Mouse (Mus musculus) layer of hippocampus, adult 9-10 months (tissue): ENCODE results near the gene Dagla.
A peak's percentile ranks its signal among the peaks of the same experiment; 100 is the strongest.

Source experiments
- DNase-seq: peaks from one replicate; pipeline ENCODE4 v3.0.0; 2022; ENCODE audit warnings: low spot score

The Dagla gene

GRCm38 (mm10) chr19:10304810-10305544 lies at the start of gene Dagla:
Gene Dagla, minus strand, starts transcription at chr19:10304877.
- DNase-seq: no peak

DNA sequence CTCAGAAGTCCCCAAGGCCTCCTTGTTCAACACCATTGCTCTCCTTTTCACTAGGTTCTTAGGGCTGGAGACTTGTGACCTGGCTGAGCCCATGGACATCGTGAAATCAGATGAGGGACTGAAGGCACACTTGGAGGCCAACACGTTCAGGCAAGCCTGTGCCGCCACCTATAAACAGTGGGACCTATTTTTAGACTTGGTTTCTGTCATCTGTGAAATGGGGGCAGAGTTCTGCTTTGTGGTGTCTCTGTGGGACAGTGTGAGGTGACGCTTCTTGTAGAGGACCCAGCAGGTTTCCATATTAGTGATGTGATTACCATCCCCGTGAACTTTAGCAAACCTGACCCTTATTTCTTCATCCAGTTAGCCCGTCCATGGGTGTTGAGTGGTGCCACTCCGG lies 47.5 kb upstream of the Dagla start:
- DNase-seq: no peak

GRCm38 (mm10) chr19:10347628-10348273 lies 43.1 kb upstream of the Dagla start:
- DNase-seq: no peak

- no peak for DNase-seq
Measured at GRCm38 (mm10) chr19:10345696-10346095, 41.0 kb upstream of the Dagla start.

- no peak for DNase-seq
Measured at GRCm38 (mm10) chr19:10343866-10344265, 39.2 kb upstream of the Dagla start.

GRCm38 (mm10) chr19:10341817-10342439 lies 37.3 kb upstream of the Dagla start:
- no peak for DNase-seq

GRCm38 (mm10) chr19:10341152-10341551 lies 36.5 kb upstream of the Dagla start:
- DNase-seq: no peak

DNA sequence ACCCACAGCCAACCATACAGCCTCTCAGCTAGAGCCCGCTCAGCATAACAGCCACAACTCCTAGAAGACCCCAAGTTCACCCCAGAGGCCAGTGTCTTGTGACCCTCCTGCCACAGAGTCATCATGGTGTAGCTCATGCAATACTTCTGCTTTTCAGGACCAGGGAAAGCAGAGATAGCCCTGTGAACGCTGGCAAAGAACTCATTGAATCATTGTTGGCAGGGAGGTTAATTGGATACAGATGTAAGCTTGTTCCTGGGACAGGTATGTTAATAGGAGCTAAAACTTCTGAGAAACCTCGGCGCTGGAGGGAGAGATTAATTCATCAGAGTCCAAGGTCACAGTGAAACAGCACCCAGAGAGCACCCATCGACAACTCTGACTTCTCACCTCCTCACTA lies 36.0 kb upstream of the Dagla start:
- no peak for DNase-seq

- DNase-seq: no peak
Measured at GRCm38 (mm10) chr19:10339271-10339670, 34.6 kb upstream of the Dagla start.

GRCm38 (mm10) chr19:10338724-10339123 lies 34.0 kb upstream of the Dagla start:
- no peak for DNase-seq

DNA sequence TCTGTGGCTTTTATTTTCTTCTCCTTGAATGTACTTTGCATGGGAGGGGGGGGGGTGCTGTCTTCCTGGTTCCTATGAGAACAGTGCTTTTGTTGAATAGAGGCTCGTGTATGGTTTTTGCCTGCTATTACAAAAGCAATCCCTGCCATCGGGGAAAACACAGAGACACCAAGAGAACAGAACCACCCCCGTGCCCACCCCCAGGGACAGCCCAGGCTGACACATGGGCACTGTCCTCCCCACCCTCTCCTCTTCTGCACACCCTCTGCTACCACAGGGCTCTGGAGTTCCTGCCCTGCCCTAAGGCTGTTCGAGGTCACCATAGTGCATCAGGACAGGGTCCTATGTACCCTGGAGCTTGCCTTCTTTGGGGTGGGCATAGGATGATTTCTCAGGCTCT lies 29.8 kb upstream of the Dagla start:
- DNase-seq: no peak

DNA sequence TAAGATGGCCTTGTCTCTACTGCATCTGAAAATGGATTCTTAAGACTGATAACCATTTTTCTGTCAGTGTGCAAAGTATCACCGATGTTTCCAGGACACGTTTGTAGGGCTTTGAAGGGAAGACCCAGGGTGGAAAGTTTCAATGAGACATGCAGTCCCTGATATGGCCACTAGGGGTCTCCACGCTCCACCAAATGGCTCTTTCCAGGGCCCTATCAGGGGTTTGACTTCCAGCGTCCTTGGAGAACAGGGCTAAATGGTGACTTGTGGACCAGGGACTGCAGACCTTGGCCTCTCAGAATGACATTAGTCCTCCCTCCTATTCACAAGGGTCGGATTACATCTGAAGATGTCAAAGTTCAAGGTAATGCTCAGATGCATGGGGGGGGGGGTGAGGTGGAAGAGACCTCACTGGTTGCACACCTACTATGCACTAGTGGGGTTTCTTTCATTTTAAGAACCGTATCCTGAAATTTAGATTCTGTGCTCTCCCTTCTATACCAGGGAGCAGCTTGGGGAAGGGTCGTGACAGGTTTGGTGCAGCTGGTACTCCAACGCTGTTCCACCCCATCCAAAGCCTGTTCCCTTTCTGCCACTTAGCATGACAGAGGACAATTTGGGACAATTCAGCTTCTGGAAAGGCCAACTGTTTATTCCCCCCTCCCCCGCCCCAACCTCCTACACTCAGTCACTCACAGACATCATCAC lies 29.0 kb upstream of the Dagla start:
- DNase-seq: peak; percentile 65

DNA sequence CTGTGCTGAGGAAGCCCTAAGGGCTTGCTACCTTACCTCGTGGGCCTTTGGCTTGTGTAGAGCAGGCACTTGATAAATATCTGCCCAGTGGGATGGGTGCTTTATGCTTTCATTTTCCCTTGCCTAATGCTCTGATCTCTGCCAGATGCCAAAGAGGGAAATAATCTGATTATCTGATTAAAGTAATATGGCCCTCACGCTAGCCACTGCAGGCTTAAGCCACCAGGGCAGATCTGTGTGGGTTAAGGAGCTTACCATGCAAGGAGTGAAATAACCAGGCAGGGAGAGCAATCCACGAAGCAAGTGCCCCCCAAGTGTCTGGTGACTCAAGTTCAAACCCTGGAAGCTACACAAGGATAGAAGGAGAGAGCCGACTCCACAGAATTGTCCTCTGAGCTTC lies 27.0 kb upstream of the Dagla start:
- no peak for DNase-seq

DNA sequence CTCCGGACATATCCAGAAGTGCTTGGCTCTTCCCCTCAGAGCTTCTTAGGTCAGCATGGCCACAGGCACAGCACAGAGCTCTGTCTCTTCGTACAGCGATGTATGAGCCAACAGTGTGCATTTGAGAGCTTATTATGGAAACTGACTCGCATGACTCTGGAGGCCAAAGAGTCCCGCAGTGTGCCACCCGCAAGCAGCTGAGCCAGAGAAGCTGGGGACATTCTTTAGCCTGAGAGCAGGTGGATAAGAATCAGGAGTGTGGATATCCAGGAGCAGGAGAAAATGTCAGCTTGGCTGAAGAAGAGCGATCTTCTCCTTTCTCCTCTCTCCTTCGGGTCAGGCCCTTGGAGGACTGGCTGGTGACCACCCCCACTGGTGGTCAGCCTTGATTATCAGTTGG lies 24.4 kb upstream of the Dagla start:
- DNase-seq: no peak

- DNase-seq: no peak
Measured at GRCm38 (mm10) chr19:10326609-10327008, 21.9 kb upstream of the Dagla start.

GRCm38 (mm10) chr19:10323860-10324259 lies 19.2 kb upstream of the Dagla start:
- no peak for DNase-seq

DNA sequence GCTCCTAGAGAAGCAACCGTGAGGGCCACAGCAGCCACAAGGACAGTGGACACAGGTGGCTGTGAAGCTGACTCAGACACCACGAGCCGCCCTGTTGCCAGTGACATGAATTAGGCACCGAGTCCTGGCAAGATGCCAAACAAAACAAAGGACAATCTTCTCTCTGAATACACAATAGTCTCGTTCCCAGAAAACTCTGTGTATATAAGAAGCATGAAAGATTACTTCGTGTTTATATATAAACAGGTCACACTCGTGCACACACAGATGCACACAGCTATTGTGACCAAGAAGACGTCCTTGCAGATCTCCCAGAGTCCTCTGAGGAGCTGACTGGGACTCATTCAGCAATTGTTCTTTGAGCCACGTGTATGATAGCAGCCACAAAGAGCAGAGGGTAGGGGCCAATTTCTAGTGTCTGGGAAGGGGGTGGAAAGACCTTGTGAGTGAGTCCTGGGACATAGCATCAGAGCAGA lies 18.7 kb upstream of the Dagla start:
- no peak for DNase-seq

GRCm38 (mm10) chr19:10317795-10318194 lies 13.1 kb upstream of the Dagla start:
- DNase-seq: no peak

DNA sequence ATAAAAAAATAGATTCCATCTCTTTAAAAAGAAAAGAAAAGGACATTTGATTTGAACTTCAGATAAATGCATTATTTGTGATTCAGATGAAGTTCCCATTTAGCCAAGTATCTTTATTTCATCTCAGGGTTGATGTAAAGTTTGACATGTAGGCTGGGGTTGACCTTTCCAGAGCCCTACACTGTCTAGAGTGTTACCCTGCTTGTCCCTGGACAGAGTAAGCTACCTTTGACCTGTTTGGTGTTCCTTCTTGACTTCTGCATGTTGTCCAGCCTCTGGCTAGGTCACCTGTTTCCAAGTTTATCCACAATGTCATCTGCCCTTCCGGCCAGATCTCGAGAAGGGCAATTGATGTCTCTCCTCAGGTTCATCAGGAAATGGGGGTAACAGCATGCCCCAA lies 12.7 kb upstream of the Dagla start:
- no peak for DNase-seq

- no peak for DNase-seq
Measured at GRCm38 (mm10) chr19:10316956-10317355, 12.3 kb upstream of the Dagla start.

DNA sequence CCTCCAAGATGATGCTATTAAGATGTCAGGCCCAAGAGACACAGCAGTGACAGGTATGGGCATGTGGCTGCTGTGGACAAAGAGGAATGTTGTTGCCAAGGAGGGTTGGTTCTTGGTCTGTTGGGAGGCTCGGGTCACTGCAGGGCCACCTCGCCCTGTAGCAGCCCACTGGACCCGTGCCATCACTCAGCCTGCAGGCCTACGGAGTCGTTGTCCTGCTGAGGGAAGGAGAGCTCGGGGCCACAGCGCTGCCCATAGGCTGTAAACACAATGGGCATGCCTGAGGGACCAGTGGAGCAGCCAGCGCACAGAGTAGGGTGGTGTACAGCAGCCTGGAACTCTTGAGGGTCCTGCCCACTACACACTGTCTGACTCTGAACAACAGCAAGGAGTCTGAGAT lies 7.4 kb upstream of the Dagla start:
- DNase-seq: no peak

DNA sequence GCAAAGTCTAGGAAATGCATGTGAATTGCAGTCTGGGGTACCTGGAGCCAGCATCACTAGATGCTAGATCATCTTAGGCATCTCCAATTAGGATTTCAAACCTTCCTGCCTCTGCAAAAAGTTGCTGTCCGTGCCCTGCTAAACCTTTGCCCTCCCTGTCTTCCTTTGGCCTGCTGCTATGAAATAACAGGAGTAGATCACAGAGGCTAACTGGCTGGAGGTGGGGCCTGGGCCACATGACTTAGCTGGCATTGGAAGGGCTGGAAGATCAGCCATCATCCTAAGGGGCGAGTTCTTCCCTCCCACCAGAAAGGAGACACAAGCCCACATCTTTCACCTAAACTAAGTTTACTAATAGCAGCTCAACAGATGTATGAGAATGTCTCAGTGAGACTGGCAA lies 4.3 kb upstream of the Dagla start:
- DNase-seq: no peak

DNA sequence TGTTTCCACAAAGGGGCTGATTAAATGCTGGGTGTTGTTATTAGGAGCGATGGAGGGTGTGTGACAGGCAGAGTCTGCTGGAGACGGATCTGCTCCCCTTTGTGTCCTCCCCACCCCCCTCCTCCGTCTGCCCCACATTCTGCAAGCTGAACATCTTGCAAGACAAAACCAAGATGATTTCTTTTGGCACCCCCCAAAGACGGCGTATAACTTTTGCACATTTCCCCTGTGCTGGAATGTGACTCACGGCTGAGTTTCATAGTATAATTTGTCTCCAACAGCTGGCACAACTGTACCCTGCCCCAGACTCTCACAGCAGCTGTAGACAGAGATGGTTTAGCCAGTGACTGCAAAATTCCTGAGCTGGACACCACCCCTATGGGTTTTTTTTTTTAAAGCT lies 3.3 kb upstream of the Dagla start:
- no peak for DNase-seq
